Mouse (Mus musculus): ENCODE measurements around the gene Mfsd6. TPM values are rescaled to one million over a fixed set of nuclear protein-coding genes. Genes with fewer than 3 reads are reported as not detected.
A peak's percentile ranks its signal among the peaks of the same experiment; 100 is the strongest.

The Mfsd6 gene
- total RNA-seq, 2 experiments from 2014 or later, result 14.0 to 16.4 TPM

DNA sequence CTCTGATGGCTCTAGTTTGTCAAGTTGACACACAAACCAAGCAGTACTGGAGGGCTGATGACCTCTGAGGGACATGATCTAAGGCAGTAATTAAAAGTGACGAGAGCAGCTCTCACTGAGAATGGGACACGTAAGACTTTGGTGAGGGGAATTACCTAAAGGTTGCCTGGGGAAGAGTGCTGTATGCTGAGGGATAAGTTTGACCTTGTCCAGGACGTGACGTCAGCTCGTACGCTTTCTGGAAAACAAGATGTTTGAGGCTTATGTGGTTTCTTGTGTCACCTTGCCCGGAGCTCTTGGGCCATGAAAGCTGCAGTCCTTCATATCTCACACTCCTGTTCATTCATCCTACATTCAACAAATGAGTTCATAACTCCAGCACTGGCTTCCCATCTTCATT is 88.2 kb downstream of the Mfsd6 start:
- no peak for DNase-seq

DNA sequence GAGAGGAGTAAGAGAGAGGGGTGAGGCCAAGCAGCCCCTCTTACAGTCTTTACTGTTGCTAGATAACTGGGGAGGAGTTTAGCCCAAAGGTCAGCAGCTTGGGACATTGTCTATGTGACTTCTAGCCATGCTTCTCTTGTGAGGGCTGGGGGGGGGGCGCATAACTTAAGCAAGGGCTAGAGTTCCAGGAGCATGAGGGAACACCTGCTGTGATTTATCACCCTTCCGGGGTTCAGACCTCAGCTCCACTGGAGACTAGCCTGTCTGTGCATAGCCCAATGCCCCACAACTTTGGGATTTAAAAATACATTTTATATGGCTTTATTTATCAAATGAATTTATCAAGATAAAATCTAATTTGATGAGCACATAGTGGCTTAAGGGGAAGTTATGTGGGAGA is 89.2 kb downstream of the Mfsd6 start:
- DNase-seq, result no peak

DNA sequence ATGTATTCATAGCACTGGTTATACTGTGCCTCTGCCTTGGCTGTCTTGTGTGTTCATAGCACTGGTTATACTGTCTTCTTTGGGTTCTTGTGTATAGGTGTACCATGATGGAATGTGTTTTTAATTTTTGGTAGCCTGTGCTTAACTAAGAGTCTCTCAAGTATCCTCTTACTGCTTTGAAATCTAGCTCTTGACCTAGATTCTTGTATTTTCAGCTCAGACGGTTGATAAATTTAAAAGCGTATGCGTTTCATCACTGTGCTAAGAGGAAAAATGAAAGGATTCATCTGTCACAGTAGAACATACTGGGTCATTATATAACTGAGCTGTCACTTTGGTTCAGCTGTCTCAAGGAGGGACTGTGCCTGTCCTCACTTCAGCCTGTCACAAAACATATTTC is 91.3 kb downstream of the Mfsd6 start:
- no peak for DNase-seq

DNA sequence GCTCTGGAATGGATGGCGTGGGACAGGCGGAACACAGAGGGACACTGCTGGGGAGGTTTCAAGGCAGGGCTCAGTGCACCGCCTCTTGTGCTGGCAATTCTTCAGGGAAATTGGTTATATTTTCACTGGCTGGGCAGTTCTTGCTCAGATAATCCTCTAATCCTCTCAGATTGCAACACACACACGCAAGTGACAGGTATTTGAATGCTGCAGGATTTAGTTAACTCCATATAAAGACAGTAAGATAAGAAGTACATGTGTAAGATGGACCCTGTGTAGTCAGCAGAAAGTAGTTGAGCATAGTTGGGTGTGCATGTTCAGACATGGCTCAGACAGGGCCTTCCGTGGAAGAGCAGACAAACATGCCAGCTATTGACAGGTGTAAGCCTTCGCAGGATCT is 93.0 kb downstream of the Mfsd6 start:
- no peak for DNase-seq

DNA sequence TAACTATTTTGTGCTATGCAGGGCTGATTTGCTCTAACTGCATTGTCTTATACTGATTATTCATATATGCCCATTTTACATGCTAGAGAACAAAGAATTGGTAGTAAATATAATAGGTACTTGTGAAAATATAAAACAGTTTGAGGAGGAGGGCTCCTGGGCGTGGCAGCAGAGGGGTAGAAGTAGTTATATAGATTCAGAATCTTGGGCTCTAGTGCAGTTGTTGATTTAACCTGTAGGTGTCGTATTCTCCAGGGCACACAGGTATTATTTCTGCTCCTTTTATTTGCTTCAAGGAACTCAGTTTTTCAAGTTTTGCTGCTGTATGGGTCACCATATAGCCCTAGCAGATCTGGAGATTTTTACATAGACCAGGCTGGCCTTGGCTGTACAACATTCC is 95.7 kb downstream of the Mfsd6 start:
- no peak for DNase-seq

DNA sequence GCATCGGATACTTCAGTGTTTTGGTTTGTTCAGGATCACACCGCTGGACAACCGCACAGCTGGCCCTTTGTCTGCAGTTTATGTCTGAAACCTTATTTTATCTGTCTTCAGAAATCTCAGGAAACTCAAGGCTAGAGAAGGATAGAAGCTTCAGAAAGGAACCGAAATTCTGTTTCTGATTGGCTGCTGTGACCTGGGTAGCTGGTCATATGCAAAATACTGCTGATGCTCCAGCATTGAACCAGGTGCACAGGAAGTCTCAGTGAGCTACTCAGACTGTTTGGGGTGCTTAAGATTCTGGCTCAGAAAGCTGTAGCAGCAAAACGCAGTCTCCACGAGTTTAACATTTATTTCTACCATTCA is 96.3 kb downstream of the Mfsd6 start:
- no peak for DNase-seq

DNA sequence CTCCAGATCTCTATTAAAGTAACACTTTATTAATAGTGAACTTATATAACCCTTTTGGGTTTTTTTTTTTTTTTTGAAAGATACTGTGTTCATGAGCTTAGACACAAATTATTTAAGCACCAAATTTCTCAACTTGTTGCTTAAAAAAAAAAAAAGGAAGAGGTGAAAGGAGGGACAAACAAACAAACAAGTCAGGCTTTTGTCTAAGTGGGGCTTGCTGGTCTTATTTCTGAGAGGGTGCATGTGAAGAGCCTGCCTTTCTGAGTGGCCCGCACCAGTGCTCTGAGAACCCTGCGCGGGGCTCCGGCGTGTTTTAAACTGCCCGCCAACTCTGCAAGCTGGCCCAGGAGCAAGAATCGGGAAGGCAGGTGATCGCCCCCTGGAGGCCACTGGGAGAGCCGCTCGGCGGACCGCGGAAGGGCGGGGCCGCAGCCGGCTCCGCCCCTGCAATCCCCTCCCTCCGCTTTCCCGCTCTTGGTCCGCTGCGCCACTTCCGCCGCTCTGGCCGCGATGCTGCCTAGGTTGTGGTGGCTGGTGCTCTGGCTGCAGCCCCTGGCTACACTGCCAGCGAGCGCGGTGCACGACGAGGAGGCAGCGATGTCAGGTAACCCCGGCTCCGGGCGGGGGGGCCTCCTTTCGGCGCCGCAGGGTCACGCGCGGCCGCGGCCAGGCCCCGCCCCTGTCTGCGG is 96.9 kb downstream of the Mfsd6 start, which contains the start of gene Nemp2:
Gene Nemp2 (plus strand): TSS at position 456 of the 689 bp plus-strand sequence.
- peak; percentile 96 for DNase-seq

DNA sequence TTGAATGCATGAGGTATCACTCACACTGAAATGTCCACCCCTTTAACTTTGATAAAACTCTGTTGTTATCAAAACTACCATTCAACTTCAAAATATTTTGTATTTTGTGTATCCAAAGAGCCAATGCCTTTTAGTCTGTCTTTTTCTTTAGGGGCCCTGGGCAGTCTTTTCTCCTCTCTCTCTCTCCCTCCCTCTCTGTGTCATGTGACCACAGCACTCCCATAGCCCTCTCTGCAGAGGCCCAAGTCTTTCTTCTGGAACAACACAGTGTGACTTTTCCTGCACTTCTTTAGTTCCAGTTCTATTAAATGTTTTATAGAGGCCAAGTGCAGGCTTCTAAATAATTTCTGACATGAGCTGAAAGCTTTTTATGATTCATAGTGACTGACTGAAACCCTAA is 106.8 kb downstream of the Mfsd6 start:
- no peak for DNase-seq

DNA sequence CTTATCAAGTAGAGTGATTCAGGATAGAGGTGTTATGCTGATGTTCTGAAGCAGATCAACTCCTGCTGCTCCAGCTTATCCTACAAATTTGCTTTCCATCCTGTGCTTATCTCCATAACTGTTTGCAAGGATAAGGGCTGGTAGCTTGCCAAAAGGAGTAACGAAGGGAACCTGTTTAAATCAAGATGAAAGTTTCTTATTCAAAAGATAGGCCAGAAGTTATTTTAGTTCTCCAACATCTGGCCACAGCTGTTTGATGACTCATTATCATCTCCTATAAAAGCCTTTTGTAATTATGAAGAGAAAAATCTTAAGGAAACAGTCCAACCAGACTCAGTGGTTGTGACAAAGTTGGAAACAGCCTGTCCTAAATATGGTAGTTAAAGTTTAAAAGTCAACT is 109.0 kb downstream of the Mfsd6 start:
- DNase-seq, result no peak

DNA sequence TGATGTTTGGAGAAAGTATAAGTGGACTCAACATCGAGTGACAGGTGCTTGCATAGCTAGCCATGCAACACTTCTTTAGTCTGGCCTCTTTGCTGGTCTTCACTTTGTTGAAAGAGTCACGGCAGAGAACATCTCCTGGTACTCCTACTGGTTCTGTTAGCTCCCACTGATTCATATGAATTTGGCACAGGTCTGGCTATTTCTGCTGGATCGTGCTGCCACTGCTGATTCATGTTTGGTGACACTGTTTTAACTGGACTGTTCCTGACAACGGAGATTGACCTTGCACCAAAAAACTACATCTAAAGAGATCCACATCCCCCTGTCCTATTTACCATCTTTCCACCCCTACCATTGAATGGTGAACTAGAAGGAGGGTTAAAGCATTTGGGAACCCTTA is 118.8 kb downstream of the Mfsd6 start:
- no peak for DNase-seq

DNA sequence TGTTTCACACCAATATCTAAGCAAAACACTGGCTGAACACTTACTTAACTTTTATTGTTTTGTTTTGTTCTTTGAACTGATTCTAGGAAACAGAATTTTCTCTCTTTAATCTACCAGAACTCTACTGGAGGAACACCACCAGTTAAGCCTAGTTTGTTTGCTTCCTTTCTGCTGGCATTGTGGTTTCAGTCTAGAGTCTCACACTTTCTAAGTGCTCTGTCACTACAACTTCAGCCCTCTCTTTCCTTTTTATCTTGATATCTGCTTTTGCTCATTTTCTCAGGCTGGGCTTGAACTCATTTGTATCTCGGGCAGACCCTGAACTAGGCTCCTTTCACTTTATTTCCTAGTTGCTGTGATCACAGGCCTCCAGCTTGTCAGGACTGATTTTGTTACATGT is 119.6 kb downstream of the Mfsd6 start:
- no peak for DNase-seq

Other genes starting within 250 kb of the Mfsd6 start
- gene Nab1, start 226.8 kb downstream of the Mfsd6 start, total RNA-seq (2021), result 10 to 100 TPM; 45.5 to 47.2 TPM
- 1 to 10 TPM; 3.1 to 5.4 TPM for gene Nemp2, start 96.8 kb downstream of the Mfsd6 start, total RNA-seq (2021)
- 10 to 100 TPM; 23.3 to 37.5 TPM for gene Inpp1, start 90.2 kb upstream of the Mfsd6 start, total RNA-seq (2021)
- 100 to 1,000 TPM; 108 to 109 TPM for gene Hibch, start 117.5 kb upstream of the Mfsd6 start, total RNA-seq (2021)